Mouse (Mus musculus) heart, embryonic 14.5 days (tissue): ENCODE data around the gene Hexdc. TPM values are rescaled to one million over a fixed set of nuclear protein-coding genes. Genes with fewer than 3 reads are reported as not detected.

ENCODE experiments used
- ATAC-seq: fragments of 200-750 bp; cut with Nextera tagmentation; 2 replicates; pipeline ENCODE4 v1.8.0; 2017; ENCODE audit warnings: low read depth, moderate TSS enrichment; ENCODE audit not compliant: insufficient number of reproducible peaks, insufficient read depth, low FRiP score
- H3K27ac ChIP-seq, 2 experiments: fragments of 200-500 bp in 1 of 2; fragments of 300-500 bp in 1 of 2; sonication (generic) in 1 of 2; replicated peaks in 1 of 2; 2 replicates each; pipeline ENCODE4 v1.5.1; 2012 to 2014; ENCODE audit warnings: low read depth in 2 of 2, low read length in 2 of 2, control low read depth in 1 of 2, mild to moderate bottlenecking in 1 of 2, mixed read lengths in 1 of 2; ENCODE audit not compliant: control insufficient read depth in 1 of 2, insufficient read depth in 1 of 2
- H3K27me3 ChIP-seq: fragments of 300-500 bp; sonication (generic); 2 replicates; pipeline ENCODE4 v1.6.1; 2014; ENCODE audit warnings: mild to moderate bottlenecking, low read length, control low read depth; ENCODE audit not compliant: control insufficient read depth, insufficient read depth
- H3K36me3 ChIP-seq: fragments of 300-500 bp; sonication (generic); 2 replicates; pipeline ENCODE4 v1.6.1; 2014; ENCODE audit warnings: mild to moderate bottlenecking, control low read depth, low read length, mixed read lengths; ENCODE audit not compliant: control insufficient read depth, insufficient read depth
- H3K4me1 ChIP-seq, 2 experiments: fragments of 200-500 bp in 1 of 2; fragments of 300-500 bp in 1 of 2; sonication (generic) in 1 of 2; 2 replicates each; pipeline ENCODE4 v1.6.1; 2012 to 2014; ENCODE audit warnings: low read length in 2 of 2, control low read depth in 1 of 2, mixed read lengths in 1 of 2; ENCODE audit not compliant: control insufficient read depth in 2 of 2, insufficient read depth in 2 of 2
- H3K4me2 ChIP-seq: fragments of 300-500 bp; sonication (generic); 2 replicates; pipeline ENCODE4 v1.6.1; 2014; ENCODE audit warnings: mild to moderate bottlenecking, low read length
- H3K4me3 ChIP-seq, 2 experiments: fragments of 200-500 bp in 1 of 2; fragments of 300-500 bp in 1 of 2; sonication (generic) in 1 of 2; 2 replicates each; pipeline ENCODE4 v1.5.1; 2012 to 2014; ENCODE audit warnings: low read length in 2 of 2, mild to moderate bottlenecking in 2 of 2, control low read depth in 1 of 2, low read depth in 1 of 2, moderate library complexity in 1 of 2; ENCODE audit not compliant: control insufficient read depth in 1 of 2, insufficient read depth in 1 of 2
- H3K9ac ChIP-seq: fragments of 300-500 bp; sonication (generic); 2 replicates; pipeline ENCODE4 v1.6.1; 2014; ENCODE audit warnings: mild to moderate bottlenecking, low read length
- H3K9me3 ChIP-seq: fragments of 300-500 bp; sonication (generic); 2 replicates; pipeline ENCODE4 v1.6.1; 2016; ENCODE audit warnings: low read length, control low read depth; ENCODE audit not compliant: control insufficient read depth
- WGBS: fragments of 180-500 bp; shearing (Covaris S2); extraction: QIAGEN DNeasy Blood & Tissue Kit; methylation state at CpG from one replicate; pipeline ENCODE4 v1.1.7; 2014; 5-methylcytosine and 5-hydroxymethylcytosine counted together
- polyA plus RNA-seq: library from polyadenylated mRNA; unstranded; fragments of >200 nt; fragmentation: Nextera tagmentation; extraction: Ambion mirVana; gene quantifications from 2 replicates; pipeline ENCODE4 v1.2.1, GENCODE M21; 2014

Gene Hexdc
- 6.7 and 8.8 TPM in 2 replicates for polyA plus RNA-seq

DNA sequence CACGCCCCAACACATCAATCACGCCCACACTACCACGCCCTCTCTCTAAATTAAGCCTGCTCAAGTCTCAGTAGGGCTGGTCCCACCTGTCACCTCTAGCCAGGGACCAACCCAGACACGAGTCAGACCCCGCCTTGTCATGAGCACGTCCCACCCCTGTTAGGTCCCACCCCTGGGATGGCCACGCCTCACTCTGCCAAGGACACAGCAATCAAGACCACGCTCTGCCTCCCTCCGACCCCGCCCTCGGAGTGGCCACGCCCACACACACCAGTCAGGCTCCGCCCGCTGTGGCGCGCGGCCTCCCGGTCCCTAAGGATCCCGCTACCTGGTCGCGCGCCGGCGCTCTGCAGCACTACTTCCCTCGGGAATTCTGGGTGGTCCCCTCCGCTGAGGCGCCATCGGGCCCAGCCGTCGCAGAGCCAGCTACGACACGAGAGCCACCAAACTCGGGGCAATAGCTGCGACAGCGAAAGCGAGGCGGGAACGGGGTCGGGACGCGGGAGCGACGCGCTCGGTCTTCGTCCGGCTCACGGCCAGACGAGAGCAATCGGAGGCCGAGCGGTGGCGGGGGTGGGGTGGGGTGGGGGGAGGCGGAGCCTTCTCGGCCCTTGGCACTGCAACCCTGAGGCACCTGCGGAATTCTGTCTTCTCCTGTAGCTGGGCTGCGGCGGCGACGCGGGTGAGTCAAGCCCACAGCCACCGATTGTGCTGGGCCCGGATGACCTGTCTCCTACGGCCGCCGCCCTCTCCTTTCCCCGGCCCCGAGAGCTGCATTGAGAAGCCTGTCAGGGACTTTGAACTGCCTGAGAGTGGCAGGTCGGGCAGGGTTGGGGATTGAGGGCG is at the start of gene Hexdc, which contains the start of gene Ogfod3:
Gene Hexdc, plus strand, starts transcription at position 273 of the 846 bp plus-strand sequence.
Gene Ogfod3, minus strand, starts transcription at position 551 of the 846 bp plus-strand sequence.
- H3K4me2 ChIP-seq: peak within 1 kb of the TSS; percentile 74
- WGBS: under 1% methylated on average over 62 of the region's 70 CpGs

DNA sequence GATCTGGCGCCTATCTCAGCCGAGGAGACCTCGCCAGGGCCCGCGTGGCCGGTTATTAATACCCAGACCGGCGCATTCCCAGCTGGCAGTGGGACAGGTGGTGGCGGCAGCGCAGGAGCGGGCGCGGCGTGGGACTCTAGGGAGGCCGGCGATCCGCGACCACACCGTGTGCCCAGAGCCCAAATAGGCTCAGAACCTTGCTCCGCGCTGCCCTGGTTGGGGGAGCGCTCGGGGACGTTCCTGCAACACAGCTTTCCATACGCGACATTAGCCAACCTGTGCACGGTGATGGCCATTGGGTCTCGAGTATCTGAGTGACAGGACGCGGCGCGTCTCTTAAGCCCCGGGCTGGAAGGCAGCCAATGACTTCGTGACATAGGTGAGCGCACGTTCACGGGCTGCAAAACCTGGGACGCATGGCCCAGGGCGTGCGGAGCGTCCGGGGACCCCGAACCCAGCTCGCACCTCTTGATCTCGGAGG is 47.8 kb upstream of the Hexdc start:
- no peak for ATAC-seq
- WGBS: 1% methylated on average over 45 of the region's 45 CpGs

More for the DNA sequence above, at the start of gene Hexdc, which contains the start of gene Ogfod3:
- peak within 1 kb of the TSS; percentile 81 for H3K9ac ChIP-seq
- peak within 1 kb of the TSS; percentile 76 to 78 for H3K27ac ChIP-seq
- no peaks in the 10 kb centered on the region for H3K9me3 ChIP-seq
- peaks cover 17% of the 10 kb centered on the region for H3K36me3 ChIP-seq
- no peaks in the 10 kb centered on the region for H3K27me3 ChIP-seq
- peak; percentile 98 for ATAC-seq
- H3K4me1 ChIP-seq: peaks cover 2 to 16% of the 10 kb centered on the region in 2 experiments; a peak in 2 of 4 replicates
- H3K4me3 ChIP-seq: peak within 1 kb of the TSS; percentile 57 to 73

DNA sequence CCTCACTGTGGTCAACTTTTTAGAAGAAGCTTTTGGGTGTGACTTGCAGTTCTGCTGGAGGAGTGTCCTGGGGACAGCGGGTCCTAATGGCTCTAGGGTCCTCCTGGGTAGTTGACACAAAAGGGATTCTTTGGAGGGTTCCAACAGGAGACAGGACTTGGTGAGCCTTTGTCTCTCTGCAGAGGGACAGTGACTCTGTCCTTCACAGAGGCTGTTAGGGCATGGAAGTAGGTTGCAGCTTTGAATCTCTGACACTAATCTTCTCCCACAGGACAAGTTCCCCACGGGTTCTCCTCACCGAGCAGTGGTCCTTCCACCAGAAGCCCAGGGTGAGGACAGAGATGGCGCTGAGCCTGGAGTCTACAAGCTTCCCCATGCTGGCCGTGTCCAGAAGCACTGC is 44.3 kb upstream of the Hexdc start, which contains the start of gene Uts2r:
Gene Uts2r, plus strand, starts transcription at position 301 of the 400 bp plus-strand sequence.
- no peaks in the 10 kb centered on the region for H3K36me3 ChIP-seq
- no peak within 1 kb of the TSS for H3K4me2 ChIP-seq
- no peak within 1 kb of the TSS for H3K27ac ChIP-seq
- H3K27me3 ChIP-seq: peaks cover 33% of the 10 kb centered on the region
- no peak within 1 kb of the TSS for H3K4me3 ChIP-seq
- H3K4me1 ChIP-seq: peaks cover 0 to 10% of the 10 kb centered on the region in 2 experiments; a peak in 3 of 4 replicates
- no peaks in the 10 kb centered on the region for H3K9me3 ChIP-seq
- no peak for ATAC-seq
- WGBS: 83% methylated on average over 5 of the region's 5 CpGs
- H3K9ac ChIP-seq: no peak within 1 kb of the TSS

More for the DNA sequence above, 47.8 kb upstream of the Hexdc start:
- H3K27me3 ChIP-seq: peaks cover 37% of the 10 kb centered on the region
- peak overlapping the region; percentile 26 to 42 for H3K4me3 ChIP-seq
- no peak overlapping the region for H3K27ac ChIP-seq
- no peaks in the 10 kb centered on the region for H3K9me3 ChIP-seq
- peak overlapping the region; percentile 81 for H3K4me2 ChIP-seq
- no peaks in the 10 kb centered on the region for H3K36me3 ChIP-seq
- peak overlapping the region; percentile 56 for H3K9ac ChIP-seq
- H3K4me1 ChIP-seq: peaks cover 0 to 10% of the 10 kb centered on the region in 2 experiments; a peak in 3 of 4 replicates

- Histone ChIP-seq H3K9me3 (no peaks in the 10 kb centered on the region), H3K27me3 (peaks cover 25% of the 10 kb centered on the region), H3K4me3 (no peak overlapping the region), H3K4me2 (no peak overlapping the region), H3K4me1 (peaks cover 0 to 10% of the 10 kb centered on the region in 2 experiments; a peak in 3 of 4 replicates), H3K27ac (no peak overlapping the region), H3K9ac (no peak overlapping the region), H3K36me3 (no peaks in the 10 kb centered on the region)
- no peak for ATAC-seq
- 90% methylated on average over 26 of the region's 26 CpGs for WGBS
These were observed 43.4 kb upstream of the Hexdc start for GRCm38 (mm10) chr11:121160636-121161346.

- Histone ChIP-seq H3K27ac (no peak overlapping the region), H3K4me1 (no peaks in the 10 kb centered on the region), H3K27me3 (no peaks in the 10 kb centered on the region), H3K4me3 (no peak overlapping the region), H3K9ac (no peak overlapping the region), H3K4me2 (no peak overlapping the region), H3K36me3 (no peaks in the 10 kb centered on the region), H3K9me3 (no peaks in the 10 kb centered on the region)
- WGBS: 81% methylated on average over 4 of the region's 4 CpGs
- ATAC-seq: no peak
These were observed 40.5 kb upstream of the Hexdc start for GRCm38 (mm10) chr11:121163751-121164150.

DNA sequence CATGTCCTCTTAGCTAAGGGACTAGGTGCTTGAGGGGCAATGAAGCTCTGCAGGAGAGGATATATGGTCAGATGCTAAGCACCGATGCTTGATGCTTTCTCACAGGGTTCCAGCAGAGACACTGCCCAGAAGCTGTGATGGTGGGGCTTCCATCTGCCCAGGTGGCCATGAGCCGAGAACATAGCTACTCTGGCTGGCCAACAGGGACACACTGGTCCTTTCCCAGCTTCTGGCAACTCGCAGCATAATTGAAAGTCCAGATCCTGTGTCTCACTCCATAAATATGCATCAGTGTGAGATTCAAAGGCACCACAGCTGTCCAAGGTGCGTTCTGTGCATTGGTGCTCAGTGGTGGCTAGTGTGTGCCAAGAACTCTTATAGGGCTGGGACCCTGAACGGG is 31.0 kb upstream of the Hexdc start:
- no peak overlapping the region for H3K4me2 ChIP-seq
- no peak overlapping the region for H3K4me3 ChIP-seq
- 87% methylated on average over 5 of the region's 5 CpGs for WGBS

DNA sequence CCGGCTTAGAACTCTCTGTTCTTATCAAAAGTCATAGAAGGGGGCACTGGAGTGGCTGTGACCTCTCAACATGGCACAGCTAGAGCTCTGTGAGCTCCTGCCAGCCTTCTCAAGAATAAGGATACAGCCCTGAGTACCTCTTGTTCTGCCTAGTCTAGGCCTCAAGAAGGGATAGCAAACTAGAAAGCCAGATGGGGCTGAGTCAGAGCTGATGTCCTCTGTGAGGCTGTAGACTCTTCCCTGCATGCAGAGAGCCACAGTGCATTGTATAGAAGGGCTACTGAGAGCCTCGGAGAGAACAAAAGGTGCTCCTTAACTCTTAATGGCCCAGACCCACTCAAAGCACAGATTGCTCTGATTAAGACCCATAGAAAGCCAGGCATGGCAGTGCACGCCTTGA is 30.0 kb upstream of the Hexdc start:
- H3K27ac ChIP-seq: no peak overlapping the region
- no peak overlapping the region for H3K4me3 ChIP-seq
- no peaks in the 10 kb centered on the region for H3K36me3 ChIP-seq
- H3K4me1 ChIP-seq: peaks cover 0 to 2% of the 10 kb centered on the region in 2 experiments; a peak in 1 of 4 replicates
- WGBS: 49% methylated on average over 3 of the region's 3 CpGs
- no peak overlapping the region for H3K9ac ChIP-seq
- no peak for ATAC-seq
- H3K9me3 ChIP-seq: no peaks in the 10 kb centered on the region
- no peak overlapping the region for H3K4me2 ChIP-seq
- H3K27me3 ChIP-seq: no peaks in the 10 kb centered on the region

More for the DNA sequence above, 31.0 kb upstream of the Hexdc start:
- Histone ChIP-seq H3K4me1 (peaks cover 0 to 2% of the 10 kb centered on the region in 2 experiments; a peak in 1 of 4 replicates), H3K9me3 (no peaks in the 10 kb centered on the region), H3K27me3 (no peaks in the 10 kb centered on the region), H3K36me3 (no peaks in the 10 kb centered on the region), H3K9ac (no peak overlapping the region), H3K27ac (no peak overlapping the region)
- no peak for ATAC-seq
